Mouse (Mus musculus) MEL-GATA-1-ER (cell line): ENCODE measurements around the gene Esr1.
"Not testable (repeated sequence)": the region's sequence is repeated elsewhere in the genome, so short reads cannot be mapped to it uniquely, and the experiment has no call there.

Experiments
- DNase-seq: peaks from one replicate; pipeline ENCODE4 v3.0.0-alpha.2; 2012; ENCODE audit warnings: low read depth; ENCODE audit errors: extremely low read depth

The Esr1 gene

GRCm38 (mm10) chr10:4683711-4684265, 72.4 kb downstream of the Esr1 start:
- DNase-seq: no peak

GRCm38 (mm10) chr10:4694336-4694865, 83.0 kb downstream of the Esr1 start:
- no peak for DNase-seq

GRCm38 (mm10) chr10:4709915-4710314, 98.5 kb downstream of the Esr1 start:
- no peak for DNase-seq

GRCm38 (mm10) chr10:4711434-4711833, 100.0 kb downstream of the Esr1 start:
- no peak for DNase-seq

GRCm38 (mm10) chr10:4712061-4712908, 100.9 kb downstream of the Esr1 start:
- DNase-seq: no peak

GRCm38 (mm10) chr10:4713398-4713797, 102.0 kb downstream of the Esr1 start:
- no peak for DNase-seq

GRCm38 (mm10) chr10:4724851-4725250, 113.5 kb downstream of the Esr1 start:
- peak; percentile 9 for DNase-seq

GRCm38 (mm10) chr10:4726141-4726540, 114.7 kb downstream of the Esr1 start:
- no peak for DNase-seq

GRCm38 (mm10) chr10:4732328-4732727, 120.9 kb downstream of the Esr1 start:
- DNase-seq: no peak

GRCm38 (mm10) chr10:4733987-4734386, 122.6 kb downstream of the Esr1 start:
- DNase-seq: no peak

GRCm38 (mm10) chr10:4734942-4735341, 123.5 kb downstream of the Esr1 start:
- no peak for DNase-seq

- DNase-seq: no peak
Measured at GRCm38 (mm10) chr10:4738311-4738710, 126.9 kb downstream of the Esr1 start.

GRCm38 (mm10) chr10:4751091-4751490, 139.7 kb downstream of the Esr1 start:
- DNase-seq: not testable (repeated sequence)

GRCm38 (mm10) chr10:4752977-4753376, 141.6 kb downstream of the Esr1 start:
- DNase-seq: no peak

GRCm38 (mm10) chr10:4775541-4775940, 164.1 kb downstream of the Esr1 start:
- DNase-seq: no peak

GRCm38 (mm10) chr10:4776007-4776713, 164.8 kb downstream of the Esr1 start:
- no peak for DNase-seq

- DNase-seq: no peak
Measured at GRCm38 (mm10) chr10:4776714-4777090, 165.3 kb downstream of the Esr1 start.

- DNase-seq: no peak
Measured at GRCm38 (mm10) chr10:4777996-4778395, 166.6 kb downstream of the Esr1 start.

- DNase-seq: peak; percentile 58
Measured at GRCm38 (mm10) chr10:4780926-4781325, 169.5 kb downstream of the Esr1 start.

- DNase-seq: peak; percentile 94
Measured at GRCm38 (mm10) chr10:4787003-4787628, 175.7 kb downstream of the Esr1 start.

- DNase-seq: no peak
Measured at GRCm38 (mm10) chr10:4798268-4798808, 186.9 kb downstream of the Esr1 start.
